Mouse (Mus musculus): ENCODE measurements at regions not wholly inside any gene's neighbourhood (a gene's known extent, or its start where the extent isn't known, plus 50 kb on each side); places are given as distances from the start of the nearest gene placed in this dataset.
A peak's percentile ranks its signal among the peaks of the same experiment; 100 is the strongest.
"Not testable (repeated sequence)": the region's sequence is repeated elsewhere in the genome, so short reads cannot be mapped to it uniquely, and the experiment has no call there.

- peak; percentile 67 to 68 for DNase-seq
Observed at GRCm38 (mm10) chr8:26762942-26763778, 214.0 kb upstream of the Zfp703 start.

GRCm38 (mm10) chr8:26768474-26769229 lies 208.5 kb upstream of the Zfp703 start:
- peak; percentile 77 to 84 for DNase-seq

- peak; percentile 29 to 38 for DNase-seq
Observed at GRCm38 (mm10) chr8:26770424-26770886, 206.7 kb upstream of the Zfp703 start.

GRCm38 (mm10) chr8:26778917-26779537 lies 198.1 kb upstream of the Zfp703 start:
- no peak for DNase-seq

DNA sequence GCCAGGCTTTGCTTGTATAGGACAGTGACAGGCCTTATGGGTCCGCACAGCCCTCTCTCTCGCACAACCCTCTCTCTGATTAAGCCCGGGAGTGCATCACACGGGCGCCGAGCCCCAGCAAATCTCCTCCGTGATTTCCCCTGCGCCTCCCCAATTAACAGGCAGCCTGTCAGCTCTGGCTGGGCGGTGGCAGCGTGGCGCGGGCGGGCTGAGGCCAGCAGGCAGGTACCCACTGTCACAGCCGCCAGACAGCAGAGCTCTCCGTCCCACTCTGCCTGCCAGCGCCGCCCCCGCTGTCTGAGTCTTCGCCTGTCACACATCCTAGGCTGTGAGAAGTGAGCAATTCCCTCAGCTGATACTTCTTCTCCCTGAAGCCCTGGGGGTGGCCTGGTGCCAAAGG lies 196.6 kb upstream of the Zfp703 start:
- peak; percentile 50 to 54 for DNase-seq

GRCm38 (mm10) chr8:26782936-26783335 lies 194.2 kb upstream of the Zfp703 start:
- not testable (repeated sequence) for DNase-seq

GRCm38 (mm10) chr8:26784381-26784780 lies 192.7 kb upstream of the Zfp703 start:
- no peak for DNase-seq

DNA sequence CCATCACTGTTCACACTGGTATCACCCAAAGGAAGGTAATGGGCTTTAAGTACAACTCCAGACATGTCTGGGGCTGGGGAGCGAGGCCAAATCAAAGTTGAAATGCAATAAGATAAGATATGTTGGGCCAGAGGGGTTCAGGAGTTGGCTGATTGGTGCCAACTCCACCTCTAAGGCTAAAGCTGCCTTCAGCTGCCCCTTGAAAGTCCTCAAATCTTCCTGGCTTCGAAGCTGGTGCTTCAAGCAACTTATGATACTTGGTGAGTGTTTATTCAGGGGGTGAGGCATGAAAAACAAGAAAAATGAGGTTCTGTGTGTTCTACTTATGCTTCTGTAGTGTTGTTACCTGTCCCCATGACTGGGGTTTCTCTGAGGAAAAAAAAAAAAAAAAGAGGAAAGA lies 185.3 kb upstream of the Zfp703 start:
- no peak for DNase-seq

- no peak for DNase-seq
Observed at GRCm38 (mm10) chr8:26793606-26794292, 183.4 kb upstream of the Zfp703 start.

GRCm38 (mm10) chr8:26794411-26794810 lies 182.7 kb upstream of the Zfp703 start:
- no peak for DNase-seq

DNA sequence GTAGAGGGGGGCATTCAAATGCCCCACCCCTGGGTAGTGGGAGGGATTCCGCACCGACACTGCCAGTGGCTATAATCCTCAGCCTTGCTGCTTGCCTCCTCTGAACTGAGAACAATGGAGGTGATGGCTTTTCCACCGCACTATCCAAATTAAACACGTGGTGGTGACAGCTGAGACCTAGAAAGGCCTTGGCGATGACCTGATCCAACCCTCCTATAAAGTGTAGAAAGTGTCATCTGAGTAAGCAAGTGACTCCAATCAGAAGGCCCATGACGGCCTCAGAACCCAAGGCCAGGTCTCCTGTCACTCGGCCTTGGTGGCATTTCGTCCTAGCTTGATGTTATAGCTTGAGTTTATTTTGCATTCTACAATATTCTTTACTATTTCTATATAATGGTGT lies 181.5 kb upstream of the Zfp703 start:
- DNase-seq = no peak

- no peak for DNase-seq
Observed at GRCm38 (mm10) chr8:26799814-26800213, 177.3 kb upstream of the Zfp703 start.

- peak; percentile 43 to 56 for DNase-seq
Observed at GRCm38 (mm10) chr8:26804089-26804488, 173.0 kb upstream of the Zfp703 start.

DNA sequence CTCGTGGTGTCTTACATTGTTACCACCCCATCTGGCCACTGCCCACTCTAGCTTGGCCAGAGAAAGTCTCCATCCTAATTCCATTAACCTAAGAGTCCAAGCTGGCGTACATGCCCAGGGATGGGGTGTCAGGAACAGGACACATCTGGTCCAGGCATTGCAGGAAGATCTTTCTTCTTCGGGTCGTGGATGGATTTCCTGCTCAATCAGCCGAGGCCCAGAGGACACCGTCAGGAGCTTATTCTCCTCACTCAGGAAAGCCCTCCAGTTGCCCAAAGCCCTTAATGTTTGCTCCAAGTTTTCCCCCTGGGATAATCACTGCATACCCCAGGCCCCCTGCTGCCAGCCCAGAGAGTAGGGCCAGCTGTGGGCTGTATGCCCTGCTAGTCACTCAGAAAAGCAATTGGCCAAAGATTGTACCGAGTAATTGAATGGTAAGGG lies 172.2 kb upstream of the Zfp703 start:
- peak; percentile 31 to 34 for DNase-seq

- no peak for DNase-seq
Observed at GRCm38 (mm10) chr8:26805371-26805821, 171.7 kb upstream of the Zfp703 start.

DNA sequence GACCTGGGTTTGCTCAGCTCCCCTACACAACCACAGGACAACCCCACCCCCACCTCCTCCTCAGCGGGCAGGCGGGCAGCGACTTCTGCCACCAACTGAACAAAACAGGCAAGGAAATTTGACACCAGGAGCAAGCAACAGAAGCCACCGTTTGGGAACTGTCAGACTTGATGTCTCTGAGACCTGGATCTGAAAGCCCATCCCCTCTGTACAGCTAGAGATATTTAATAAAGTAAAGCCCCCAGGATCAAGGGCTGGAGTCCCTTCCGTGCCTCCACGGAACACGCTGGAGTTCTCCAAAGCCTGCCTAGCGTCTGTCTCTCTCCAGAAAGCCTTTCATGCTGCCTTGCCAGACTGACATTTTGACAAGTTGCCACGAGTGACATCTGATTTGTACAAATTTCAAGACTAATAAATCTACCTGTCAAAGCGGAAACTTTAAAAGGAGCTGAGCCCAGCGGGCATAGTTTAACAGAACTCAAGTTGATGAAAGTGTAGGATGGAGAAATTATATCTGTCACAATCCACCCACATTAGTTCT lies 168.9 kb upstream of the Zfp703 start:
- DNase-seq = peak; percentile 67 to 79

DNA sequence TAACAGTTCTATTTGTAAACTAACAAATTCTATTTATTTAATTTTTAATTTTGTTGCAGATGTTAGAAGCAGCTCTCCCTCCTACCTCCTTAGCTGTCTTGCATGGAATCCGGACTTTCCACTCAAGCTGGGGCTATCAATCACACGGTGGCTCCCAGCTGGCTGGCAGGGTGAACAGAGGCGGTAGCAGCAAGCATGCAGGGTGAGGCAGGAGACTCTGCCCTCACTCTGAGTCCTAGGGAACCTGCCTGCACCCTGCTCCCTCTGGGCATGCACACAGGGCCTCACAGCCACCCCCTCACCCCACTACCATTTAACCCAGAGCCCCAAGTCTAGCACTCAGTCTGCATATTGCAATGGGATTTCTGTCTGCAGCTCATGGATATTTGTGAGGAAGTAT lies 168.4 kb upstream of the Zfp703 start:
- DNase-seq = no peak

DNA sequence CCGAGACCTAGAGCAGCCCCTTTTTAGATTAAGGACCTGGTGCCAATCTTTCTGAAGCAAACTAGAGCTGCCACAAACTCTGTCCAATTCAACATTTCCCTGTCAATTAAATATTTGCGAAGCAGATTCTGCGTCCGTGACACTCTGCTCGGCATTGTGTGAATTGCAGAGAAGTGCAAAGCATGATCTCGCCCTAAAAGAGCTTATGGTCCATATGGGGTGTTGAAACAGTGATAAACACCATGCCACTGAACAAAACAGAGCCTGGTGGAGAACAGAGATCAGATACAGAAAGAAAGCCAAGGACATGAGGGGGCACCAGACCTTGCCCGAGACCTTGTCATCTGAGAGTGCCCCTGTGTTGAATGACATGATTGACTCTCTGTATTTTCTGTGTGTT lies 167.2 kb upstream of the Zfp703 start:
- DNase-seq = no peak

GRCm38 (mm10) chr8:26811533-26812236 lies 165.4 kb upstream of the Zfp703 start:
- no peak for DNase-seq

DNA sequence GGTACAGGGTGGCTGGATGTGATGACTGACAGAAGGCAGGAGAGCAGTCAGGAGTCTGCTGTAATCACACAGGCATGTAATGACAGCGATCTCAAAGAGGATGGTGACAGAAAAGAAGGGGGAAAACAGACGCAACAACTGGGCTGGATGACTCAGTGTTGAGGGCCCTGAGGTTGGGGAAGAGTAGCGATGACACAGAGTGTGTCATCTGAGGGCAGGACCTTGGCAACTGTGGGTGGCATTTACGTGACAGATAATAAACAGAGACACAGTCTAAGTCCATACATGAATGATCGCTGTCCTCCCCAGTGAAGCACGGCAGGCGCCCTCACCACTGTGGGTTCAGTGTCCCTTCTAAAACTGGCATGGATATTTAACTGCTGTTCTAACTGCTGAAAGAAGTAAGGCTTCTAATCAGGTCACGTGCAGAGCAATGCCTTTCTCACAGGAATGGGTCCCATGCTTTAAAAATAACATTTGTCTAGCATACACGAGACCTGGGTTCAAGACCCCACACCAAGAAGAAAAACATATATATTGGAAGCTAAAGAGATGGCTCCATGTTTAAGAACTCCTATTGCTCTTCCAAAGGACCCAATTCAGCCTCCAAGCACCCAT lies 163.8 kb upstream of the Zfp703 start:
- DNase-seq = no peak

DNA sequence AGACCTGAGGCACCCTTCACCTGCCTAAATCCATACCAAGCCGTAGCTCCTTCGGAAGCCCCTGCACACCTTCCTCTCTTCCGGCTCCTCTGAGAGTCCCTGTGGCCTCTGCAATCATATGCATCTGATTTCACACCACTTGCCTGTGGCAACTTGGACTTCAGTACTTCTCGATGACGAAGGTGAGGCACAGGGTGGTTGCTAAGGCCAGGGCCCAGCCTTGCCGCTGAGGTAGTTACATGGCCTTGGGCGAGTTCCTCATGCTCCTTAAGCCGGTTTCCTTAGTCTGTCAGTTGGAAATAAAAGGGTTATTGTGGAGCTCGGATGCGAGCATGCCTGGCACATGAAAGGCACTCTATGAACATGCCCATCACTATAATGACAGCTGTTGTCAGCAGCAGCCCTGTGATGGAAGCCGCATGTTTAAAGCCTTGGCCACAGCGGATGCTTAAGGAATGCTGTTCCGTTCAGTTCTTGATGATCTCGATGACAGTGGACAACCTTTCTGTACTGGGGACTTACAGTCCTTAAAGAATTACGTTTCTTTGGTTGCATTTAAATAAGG lies 162.0 kb upstream of the Zfp703 start:
- DNase-seq = no peak
